Mouse (Mus musculus) large intestine, adult 2 months (tissue): ENCODE results near the gene Siglec1. TPM values are rescaled to one million over a fixed set of nuclear protein-coding genes. Genes with fewer than 3 reads are reported as not detected.
"Not testable (repeated sequence)": the region's sequence is repeated elsewhere in the genome, so short reads cannot be mapped to it uniquely, and the experiment has no call there.

ENCODE experiments used
- DNase-seq: peaks from one replicate; pipeline ENCODE4 v3.0.0-alpha.2; 2012; ENCODE audit warnings: low read depth, low spot score
- WGBS: fragments of 180-500 bp; shearing (Covaris S2); methylation state at CpG from one replicate; pipeline ENCODE4 v1.1.7; 2018; 5-methylcytosine and 5-hydroxymethylcytosine counted together
- polyA plus RNA-seq: library from polyadenylated mRNA; depleted of rRNA; stranded (reverse); fragments of >200 nt; gene quantifications from 2 replicates; pipeline ENCODE4 v1.2.3, GENCODE M21; 2012

Siglec1 gene
- polyA plus RNA-seq, 1 experiment: 1.2 TPM

- WGBS: 8% methylated on average over 10 of the region's 10 CpGs
- no peak for DNase-seq
Measured at GRCm38 (mm10) chr2:131056191-131056590, 30.4 kb downstream of the Siglec1 start.

DNA sequence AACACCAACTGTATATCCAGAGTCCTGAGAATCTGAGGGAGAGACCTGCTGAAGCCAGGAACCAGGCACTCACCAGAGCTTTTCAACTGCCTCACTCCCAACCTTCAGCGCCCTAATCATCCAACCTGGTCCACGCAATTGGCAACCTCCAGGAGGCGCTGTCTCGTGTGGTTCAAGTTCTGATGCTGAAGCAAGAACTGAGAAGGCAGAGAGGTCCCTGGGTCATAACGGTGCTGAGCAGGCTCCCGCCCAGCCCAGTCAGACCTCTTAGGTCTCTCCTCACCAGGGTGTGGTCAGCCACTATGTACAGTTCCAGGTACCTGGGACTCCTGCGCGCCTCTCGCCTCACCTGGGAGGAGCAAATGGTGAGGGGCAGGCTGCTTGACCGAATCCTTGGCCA is 30.9 kb downstream of the Siglec1 start:
- no peak for DNase-seq
- 11% methylated on average over 10 of the region's 10 CpGs for WGBS

- WGBS: 19% methylated on average over 21 of the region's 21 CpGs
- no peak for DNase-seq
Measured at GRCm38 (mm10) chr2:131054646-131055264, 31.8 kb downstream of the Siglec1 start.

- no peak for DNase-seq
- 12% methylated on average over 45 of the region's 45 CpGs for WGBS
Measured at GRCm38 (mm10) chr2:131053851-131054645, 32.5 kb downstream of the Siglec1 start.

- no peak for DNase-seq
- WGBS: 52% methylated on average over 6 of the region's 6 CpGs
Measured at GRCm38 (mm10) chr2:131052862-131053418, 33.6 kb downstream of the Siglec1 start.

DNA sequence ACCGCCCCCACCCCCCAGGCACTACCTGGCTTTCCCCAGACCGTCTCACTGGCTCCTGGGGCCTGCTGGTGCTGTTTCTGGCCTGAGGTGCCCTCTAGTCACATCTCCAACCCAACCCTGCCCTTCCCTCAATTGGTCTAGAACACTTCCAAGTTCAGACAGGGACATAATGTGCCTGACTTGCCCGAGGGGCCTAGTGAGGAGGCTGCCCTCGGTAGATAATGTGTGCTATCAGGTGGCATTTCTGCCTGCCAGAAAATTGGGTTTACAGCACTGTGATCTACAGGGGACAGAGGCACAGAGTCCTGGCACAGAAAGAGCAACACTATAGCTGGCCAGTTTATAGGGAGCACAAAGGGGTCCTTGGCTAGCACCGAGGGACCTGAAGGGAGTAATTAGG is 34.5 kb downstream of the Siglec1 start:
- WGBS: 62% methylated on average over 5 of the region's 5 CpGs
- DNase-seq: no peak

DNA sequence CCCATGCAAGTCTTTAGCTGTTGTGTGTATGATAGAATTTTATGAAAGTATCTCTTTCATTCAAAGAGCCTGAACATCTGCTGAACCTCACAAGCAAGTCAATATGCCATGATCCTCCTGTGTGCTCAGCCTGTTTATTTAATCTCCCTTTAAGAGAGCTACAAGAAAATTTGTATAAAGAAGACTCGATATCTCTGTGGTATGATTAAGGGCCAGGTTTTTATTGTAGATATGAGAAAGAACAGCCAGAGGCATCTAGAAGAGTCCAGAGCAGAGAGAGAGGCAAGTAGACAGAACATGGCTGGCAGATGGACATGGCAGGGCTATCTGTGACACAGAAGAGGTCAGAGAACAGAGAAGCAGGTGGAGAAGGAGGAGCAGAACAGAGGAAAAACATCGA is 40.5 kb downstream of the Siglec1 start:
- DNase-seq: no peak
- 60% methylated on average over 2 of the region's 2 CpGs for WGBS

DNA sequence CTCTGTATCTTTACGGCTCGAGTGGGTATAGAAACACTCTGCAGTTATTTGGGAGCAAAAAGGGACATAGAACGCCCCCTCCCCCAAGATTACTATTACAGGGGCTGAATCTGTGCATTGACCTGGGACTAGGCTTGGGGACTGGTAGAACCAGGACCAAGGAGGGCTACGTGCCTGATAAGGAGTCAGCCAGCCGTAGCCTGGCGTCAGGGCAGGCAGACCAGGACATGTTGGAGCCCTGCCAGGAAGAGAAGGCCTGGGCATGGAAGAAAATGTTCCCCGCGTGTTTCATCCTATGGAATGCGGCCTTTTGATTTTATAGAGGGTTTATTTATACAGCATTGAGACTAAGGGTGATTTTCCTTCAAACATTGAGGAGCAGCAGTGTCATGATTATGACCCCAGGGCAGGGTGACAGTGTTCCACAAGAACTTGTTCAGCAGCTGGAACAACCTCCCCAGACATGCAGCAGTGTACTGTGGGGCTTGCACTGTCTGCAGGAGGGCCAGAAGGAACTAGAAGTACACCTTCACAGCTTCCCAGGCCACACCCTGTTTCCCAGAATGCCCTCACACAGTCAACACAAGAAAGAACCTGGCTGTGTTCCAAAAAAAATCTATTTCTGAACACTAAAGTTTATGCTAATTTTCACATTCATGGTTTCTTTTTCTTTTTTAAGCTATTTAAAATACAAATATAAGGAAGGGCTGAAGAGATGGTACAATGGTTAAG is 41.4 kb downstream of the Siglec1 start:
- no peak for DNase-seq
- WGBS: 38% methylated on average over 9 of the region's 9 CpGs

DNA sequence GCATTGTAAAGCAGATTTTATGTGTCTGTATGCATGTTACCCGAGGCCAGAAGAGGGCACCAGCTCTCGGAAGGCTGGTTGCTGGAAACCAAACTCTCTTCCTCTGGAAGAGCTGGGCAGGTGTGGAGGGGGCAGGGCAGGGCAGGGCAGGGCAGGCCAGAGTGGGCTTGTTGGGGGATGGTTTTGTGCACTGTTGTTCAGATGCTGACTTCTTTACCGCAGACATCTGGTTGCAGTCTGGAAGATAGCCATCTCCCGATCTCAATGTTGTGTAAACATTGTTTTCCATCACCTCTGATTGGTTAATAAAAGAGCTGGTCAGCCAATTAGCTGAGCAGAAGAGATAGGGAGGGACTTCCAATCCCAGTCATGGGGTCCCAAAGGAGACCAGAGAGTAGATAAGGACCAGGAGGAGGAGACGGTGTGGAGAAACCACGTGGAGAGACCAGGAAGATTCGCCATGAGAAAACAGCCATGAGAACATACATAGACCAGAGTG is 42.2 kb downstream of the Siglec1 start:
- 17% methylated on average over 7 of the region's 7 CpGs for whole genome bisulfite sequencing
- no peak for DNase-seq

- WGBS: 49% methylated on average over 2 of the region's 2 CpGs
- no peak for DNase-seq
Measured at GRCm38 (mm10) chr2:131042988-131043387, 43.6 kb downstream of the Siglec1 start, which contains the start of gene Gfra4. Gene Gfra4, minus strand, starts transcription at chr2:131043088.

DNA sequence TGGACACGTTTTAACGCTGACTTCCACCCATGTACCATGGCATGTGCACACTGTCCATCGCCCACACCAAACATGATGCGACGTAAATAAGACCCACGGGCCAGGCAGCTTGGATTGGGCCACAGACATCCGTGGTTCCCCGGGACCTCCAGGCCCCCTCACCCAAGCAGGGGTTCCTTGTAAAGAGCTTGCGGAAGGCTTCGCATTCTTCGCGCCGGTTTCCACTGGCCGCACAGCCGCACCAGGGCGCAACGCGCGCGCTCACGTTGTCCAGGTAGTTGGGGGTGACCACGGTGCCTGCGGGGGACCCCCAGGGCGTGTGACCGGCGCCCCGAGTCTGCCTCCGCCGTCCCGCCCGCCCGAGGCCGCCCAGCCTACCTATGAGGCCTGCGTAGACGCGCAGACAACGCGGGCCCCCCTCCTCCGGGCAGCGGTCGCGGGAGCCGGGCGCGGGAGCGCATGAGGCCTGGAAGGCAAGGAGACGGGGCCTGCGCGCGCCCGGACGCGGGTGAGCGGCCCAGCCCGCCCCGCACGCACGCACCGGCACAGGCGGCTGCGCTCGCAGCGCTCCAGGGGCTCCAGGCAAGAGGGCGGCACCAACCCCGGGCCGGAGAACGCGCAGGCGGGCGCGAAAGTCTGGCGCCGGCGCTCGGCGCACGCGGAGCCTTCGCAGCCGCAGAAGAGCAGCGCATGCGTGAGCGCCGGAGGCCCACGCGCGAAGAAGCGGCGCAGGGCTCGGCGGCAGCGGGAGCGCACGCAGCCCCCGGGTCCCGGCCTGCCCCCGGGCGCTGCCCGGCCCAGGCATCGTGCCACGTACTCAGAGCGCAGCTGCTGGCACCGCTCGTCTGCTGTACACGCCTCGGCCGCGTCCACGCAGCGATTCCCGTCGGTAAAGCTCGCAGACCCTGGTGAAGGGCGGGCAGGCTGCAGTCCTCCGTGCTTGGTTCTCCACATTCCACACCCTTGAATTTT is 45.4 kb downstream of the Siglec1 start:
- no peak for DNase-seq
- WGBS: 3% methylated on average over 115 of the region's 115 CpGs

- 84% methylated on average over 5 of the region's 5 CpGs for WGBS
- DNase-seq: no peak
Measured at GRCm38 (mm10) chr2:131038675-131039074, 47.9 kb downstream of the Siglec1 start.

- WGBS: 87% methylated on average over 6 of the region's 6 CpGs
- no peak for DNase-seq
Measured at GRCm38 (mm10) chr2:131038197-131038596, 48.4 kb downstream of the Siglec1 start.

GRCm38 (mm10) chr2:131037226-131037990 is 49.2 kb downstream of the Siglec1 start:
- DNase-seq: no peak
- 13% methylated on average over 17 of the region's 17 CpGs for WGBS

- DNase-seq: no peak
Measured at GRCm38 (mm10) chr2:131036757-131037156, 49.8 kb downstream of the Siglec1 start.

DNA sequence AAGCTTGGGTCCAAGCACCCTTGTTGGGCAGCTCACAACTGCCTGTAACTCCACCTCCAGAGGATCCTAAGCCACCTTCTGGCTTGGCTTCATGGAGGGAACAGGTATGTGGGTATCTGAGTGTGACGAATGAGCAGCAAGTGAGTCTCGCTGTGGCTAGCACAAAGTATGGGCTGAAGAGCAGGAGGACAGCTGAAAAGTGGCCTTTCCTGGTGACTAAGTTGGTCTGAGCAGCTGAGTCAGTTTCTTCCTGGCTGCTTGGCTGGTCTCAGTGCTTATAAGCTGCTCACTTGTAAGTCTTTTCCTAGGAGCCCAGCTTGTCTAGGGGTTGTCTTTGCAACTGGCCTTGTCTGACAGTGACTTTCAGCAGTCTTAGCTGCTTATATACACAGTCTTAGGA is 50.2 kb downstream of the Siglec1 start:
- no peak for DNase-seq
- WGBS: 90% methylated on average over 2 of the region's 2 CpGs

DNA sequence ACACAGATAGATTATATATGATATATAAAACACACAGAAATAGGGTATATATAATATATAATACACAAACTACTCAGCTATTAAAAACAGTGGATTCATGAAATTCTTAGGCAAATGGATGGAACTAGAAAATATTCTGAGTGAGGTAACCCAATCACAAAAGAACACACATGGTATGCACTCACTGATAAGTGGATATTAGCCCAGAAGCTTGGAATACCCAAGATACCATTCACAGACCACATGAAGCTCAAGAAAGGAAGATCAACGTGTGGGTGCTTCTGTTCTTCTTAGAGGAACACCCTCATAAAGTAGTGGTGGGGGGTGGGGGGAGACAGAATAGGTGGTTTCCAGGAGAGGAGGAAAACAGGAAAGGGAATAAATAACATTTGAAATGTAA is 55.2 kb downstream of the Siglec1 start:
- WGBS: 54% methylated on average over 1 of the region's 1 CpGs
- DNase-seq: not testable (repeated sequence)

DNA sequence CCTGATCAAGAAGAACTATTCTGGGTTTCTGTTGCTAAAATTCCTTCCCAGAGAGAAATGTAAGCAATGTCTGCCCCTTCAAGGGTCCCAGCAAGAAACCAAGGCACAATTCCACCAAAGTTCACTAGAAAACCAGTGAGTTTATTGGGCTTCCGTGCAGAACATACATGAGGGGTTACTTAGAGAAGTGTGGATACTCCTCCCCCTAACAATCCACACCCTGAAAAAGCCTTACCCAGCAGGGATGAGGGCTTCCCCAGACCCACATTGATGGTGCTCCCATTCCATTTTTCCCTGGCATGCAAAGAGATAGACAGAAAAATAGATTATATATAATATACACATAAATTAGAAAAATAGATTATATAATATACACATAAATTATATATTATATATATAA is 55.6 kb downstream of the Siglec1 start:
- 84% methylated on average over 1 of the region's 1 CpGs for WGBS
- DNase-seq: no peak
